8 mouse cellular contexts compared by ENCODE assay signal in the genomic region with DNA sequence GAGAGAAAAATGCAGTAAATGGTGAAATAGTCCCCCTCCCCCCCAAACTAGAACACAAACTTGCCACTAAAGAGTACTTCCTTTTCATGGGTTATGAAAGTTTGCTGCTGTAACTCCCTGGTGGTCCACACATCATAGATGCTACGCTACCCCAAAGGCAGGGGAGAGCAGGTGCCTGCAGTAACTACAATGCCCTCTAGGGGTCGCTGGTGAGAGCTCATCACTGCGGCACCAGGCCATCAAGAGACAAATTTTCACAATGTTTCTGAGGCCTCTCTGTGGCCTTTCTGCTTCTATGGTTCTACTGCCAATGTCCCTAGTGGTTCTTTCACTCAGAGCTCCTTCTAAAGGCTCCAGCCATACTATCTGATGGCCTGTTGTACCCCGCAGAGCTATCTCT. TPM values are rescaled to one million over a fixed set of nuclear protein-coding genes. Genes with fewer than 3 reads are reported as not detected.
DNase-seq lines count a peak whose midpoint lies in the region; ATAC-seq lines count a peak whose summit lies in the region.

No protein-coding gene starts in this region.

- H3K4me3 ChIP-seq in midbrain, embryonic 14.5 days (replicated peaks; ENCODE audit: low read depth, low read length): no peak overlapping the region
- no peak overlapping the region for H3K4me3 ChIP-seq in midbrain, embryonic 16.5 days (ENCODE audit: low read depth, low read length)

- H3K9ac ChIP-seq in midbrain, embryonic 14.5 days (replicated peaks; ENCODE audit: low read length): no peak overlapping the region
- no peak overlapping the region for H3K9ac ChIP-seq in midbrain, embryonic 16.5 days (ENCODE audit: low read depth, low read length)

- H3K4me2 ChIP-seq in midbrain, embryonic 14.5 days (ENCODE audit: low read length): no peak overlapping the region
- no peak overlapping the region for H3K4me2 ChIP-seq in midbrain, embryonic 16.5 days (ENCODE audit: low read length)

- H3K27ac ChIP-seq in midbrain, embryonic 14.5 days (replicated peaks; ENCODE audit: low read depth, low read length): no peak overlapping the region
- no peak overlapping the region for H3K27ac ChIP-seq in midbrain, embryonic 16.5 days (ENCODE audit: low read length)

- no peaks in the 10 kb centered on the region for H3K9me3 ChIP-seq in midbrain, embryonic 14.5 days (ENCODE audit: control insufficient read depth, low read length)
- no peaks in the 10 kb centered on the region for H3K9me3 ChIP-seq in midbrain, embryonic 16.5 days (replicated peaks; ENCODE audit: control insufficient read depth, low read length, poor library complexity, severe bottlenecking)

- 22% methylated on average over 4 of the region's 4 CpGs for WGBS in midbrain, embryonic 14.5 days
- 33% methylated on average over 4 of the region's 4 CpGs for WGBS in midbrain, embryonic 16.5 days

- intact Hi-C loops in gastrocnemius, postnatal 14 days (cut with DNase I; ENCODE audit: low total_unique reads): no loop called here

- H3K27me3 ChIP-seq in midbrain, embryonic 14.5 days (ENCODE audit: control insufficient read depth, insufficient read depth, low read length): peaks cover 8% of the 10 kb centered on the region; the same call in 1 of the 2 replicates
- H3K27me3 ChIP-seq in midbrain, embryonic 16.5 days (ENCODE audit: control insufficient read depth, insufficient read depth, low read depth, low read length): no peaks in the 10 kb centered on the region
- no peaks in the 10 kb centered on the region for H3K27me3 ChIP-seq in splenic B cell, adult 2 months (ENCODE audit: control insufficient read depth, insufficient read depth, low read length, poor library complexity, severe bottlenecking)

- H3K4me1 ChIP-seq in midbrain, embryonic 14.5 days (ENCODE audit: control insufficient read depth, insufficient read depth, low read length): peaks cover 27% of the 10 kb centered on the region
- H3K4me1 ChIP-seq in midbrain, embryonic 16.5 days (ENCODE audit: control insufficient read depth, insufficient read depth, low read length): peaks cover 17% of the 10 kb centered on the region

- DNase-seq in gastrocnemius, postnatal 14 days: peak; percentile 24
- no peak for DNase-seq in gastrocnemius, adult 8-10 months (ENCODE audit: low spot score in 2 of 2)
- peak; percentile 73 for DNase-seq in midbrain, embryonic 14.5 days
- peak; percentile 50 to 57 for DNase-seq in adrenal gland, postnatal 36 days
- DNase-seq in splenic B cell, adult 2 months (ENCODE audit: low read depth, low spot score): peak; percentile 69
- no peak for DNase-seq in gastrocnemius, adult 18-20 months (ENCODE audit: low spot score)

- no peak for ATAC-seq in midbrain, embryonic 14.5 days (ENCODE audit: low FRiP score, low TSS enrichment)
- ATAC-seq in midbrain, embryonic 16.5 days: no peak
- ATAC-seq in granulocyte monocyte progenitor cell, adult 5-6 weeks (replicated peaks; ENCODE audit: poor library complexity, severe bottlenecking): peak; percentile 48; the same call in 1 of the 2 replicates

- no peaks in the 10 kb centered on the region for H3K36me3 ChIP-seq in midbrain, embryonic 14.5 days (ENCODE audit: control insufficient read depth, insufficient read depth, low read length)
- H3K36me3 ChIP-seq in midbrain, embryonic 16.5 days (ENCODE audit: control insufficient read depth, insufficient read depth, low read length): no peaks in the 10 kb centered on the region
- no peaks in the 10 kb centered on the region for H3K36me3 ChIP-seq in splenic B cell, adult 2 months (ENCODE audit: control insufficient read depth, insufficient read depth, low read length, poor library complexity, severe bottlenecking)

RNA-seq across cellular contexts. Expression of a gene that starts 38.6 kb away (rescaled TPM):
- under 1 TPM in 1 of 2 experiments, not detected in 1; 0.29 TPM for total RNA-seq in gastrocnemius, postnatal 14 days (2021)
- total RNA-seq in gastrocnemius, adult 8-10 months (2022): under 1 TPM in 2 of 4 experiments, not detected in 2; 0.31 to 0.32 TPM
- 0.46 TPM in 1 of 2 replicates, not detected in the other for polyA plus RNA-seq in midbrain, embryonic 14.5 days (2014; fragmentation: Nextera tagmentation; extraction: Ambion mirVana)
- 0.35 and 0.39 TPM in 2 replicates for polyA plus RNA-seq in midbrain, embryonic 16.5 days (2015; fragmentation: Nextera tagmentation; extraction: Ambion mirVana)
- 1 to 10 TPM in 1 of 2 experiments, under 1 TPM in 1; 0.56 to 1.1 TPM for total RNA-seq in adrenal gland, postnatal 36 days (2021)
- not detected in 2 replicates for total RNA-seq in granulocyte monocyte progenitor cell, adult 5-6 weeks (2014; fragmentation: Nextera tagmentation)
- not detected in 2 replicates for total RNA-seq in granulocyte monocyte progenitor cell, adult 5-6 weeks (2017)
- total RNA-seq in gastrocnemius, adult 18-20 months (2021): under 1 TPM in 1 of 2 experiments, not detected in 1; 0.14 TPM

Comparison
In these comparisons a context has a peak if more than half of its experiments do, and no peak if none do; other contexts are left out.
1. DNase-seq: peak in gastrocnemius, postnatal 14 days (single experiment), midbrain, embryonic 14.5 days (single experiment), adrenal gland, postnatal 36 days (2 of 2) and splenic B cell, adult 2 months (single experiment); none in gastrocnemius, adult 8-10 months (0 of 2) and gastrocnemius, adult 18-20 months (single experiment).